Mouse (Mus musculus): Measurements from ENCODE around the gene Emc6. TPM values are rescaled to one million over a fixed set of nuclear protein-coding genes. Genes with fewer than 3 reads are reported as not detected.

Gene Emc6
- polyA plus RNA-seq, 1 experiment from 2014 or later = 132 TPM

GRCm38 (mm10) chr11:73199879-73200278 is 23.0 kb upstream of the Emc6 start:
- Histone ChIP-seq H3K27ac (replicated peaks) (peak overlapping the region; percentile 69; the same call in 1 of the 2 replicates), H3K4me2 (replicated peaks; ENCODE audit: low read depth) (peak overlapping the region; percentile 100), H3K9me3 (ENCODE audit: control insufficient read depth, low read length) (no peaks in the 10 kb centered on the region), H3K27me3 (ENCODE audit: control insufficient read depth, insufficient read depth, low read length) (no peaks in the 10 kb centered on the region), H3K9ac (ENCODE audit: low read length) (peak overlapping the region; percentile 83), H3K36me3 (ENCODE audit: control insufficient read depth, insufficient read depth, low read length) (no peaks in the 10 kb centered on the region), H3K4me1 (replicated peaks; ENCODE audit: control insufficient read depth, insufficient read depth) (peaks cover 3% of the 10 kb centered on the region; the same call in 1 of the 2 replicates), H3K4me3 (ENCODE audit: low read depth, low read length) (peak overlapping the region; percentile 74)
- WGBS = 2% methylated on average over 12 of the region's 12 CpGs
- DNase-seq (ENCODE audit: low spot score) (no peak), ATAC-seq (ENCODE audit: low FRiP score, low TSS enrichment) (no peak)
- TF ChIP-seq EP300 (optimal IDR thresholded peaks at IDR 0.05) (no peak), CTCF (IDR thresholded peaks at IDR 0.05; ENCODE audit: low read depth) (no peak)

DNA sequence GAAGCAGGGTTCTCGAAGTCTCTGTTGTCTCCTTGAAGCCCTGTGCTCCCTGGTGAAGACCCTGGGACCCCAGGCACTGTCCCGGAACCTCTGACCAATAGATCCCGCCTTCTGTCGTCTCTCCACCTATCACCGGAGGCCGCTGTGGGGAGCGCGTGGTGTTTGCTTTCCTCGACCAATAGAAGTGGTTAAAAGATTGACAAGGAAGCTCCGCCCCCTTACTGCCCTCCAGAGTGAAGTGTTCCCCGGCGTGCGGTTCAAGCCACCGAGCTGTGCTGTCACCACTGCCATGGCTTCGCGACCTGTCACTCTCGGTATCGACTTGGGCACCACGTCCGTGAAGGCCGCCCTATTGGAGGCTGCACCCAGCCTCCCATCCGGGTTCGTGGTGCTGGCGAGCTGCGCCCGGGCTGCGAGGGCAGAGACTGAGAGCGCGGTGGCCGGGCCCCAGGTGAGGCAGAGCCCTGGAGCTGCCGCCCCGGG is 22.4 kb upstream of the Emc6 start, which contains the start of gene Shpk:
TSS of gene Shpk (plus strand) at position 231 of the 483 bp plus-strand sequence.
- 0% methylated on average over 32 of the region's 32 CpGs for WGBS
- no peaks in the 10 kb centered on the region for H3K9me3 ChIP-seq (ENCODE audit: control insufficient read depth, low read length)
- H3K9ac ChIP-seq (ENCODE audit: low read length) = peak within 1 kb of the TSS; percentile 83
- TF ChIP-seq CTCF (IDR thresholded peaks at IDR 0.05; ENCODE audit: low read depth) = no peak; the same call in 1 of the 2 replicates
- ATAC-seq (ENCODE audit: low FRiP score, low TSS enrichment) (peak; percentile 97), DNase-seq (ENCODE audit: low spot score) (peak; percentile 94)
- H3K4me1 ChIP-seq (replicated peaks; ENCODE audit: control insufficient read depth, insufficient read depth) = peaks cover 3% of the 10 kb centered on the region; the same call in 1 of the 2 replicates
- H3K27ac ChIP-seq (replicated peaks) = peak within 1 kb of the TSS; percentile 69; the same call in 1 of the 2 replicates
- peak within 1 kb of the TSS; percentile 74 for H3K4me3 ChIP-seq (ENCODE audit: low read depth, low read length)
- H3K4me2 ChIP-seq (replicated peaks; ENCODE audit: low read depth) = peak within 1 kb of the TSS; percentile 100
- no peaks in the 10 kb centered on the region for H3K27me3 ChIP-seq (ENCODE audit: control insufficient read depth, insufficient read depth, low read length)
- H3K36me3 ChIP-seq (ENCODE audit: control insufficient read depth, insufficient read depth, low read length) = no peaks in the 10 kb centered on the region

GRCm38 (mm10) chr11:73198603-73199229 is 21.9 kb upstream of the Emc6 start, which contains the start of gene Ctns:
Gene Ctns, minus strand, starts transcription at chr11:73199042.
- peak within 1 kb of the TSS; percentile 100 for H3K4me2 ChIP-seq (replicated peaks; ENCODE audit: low read depth)
- under 1% methylated on average over 22 of the region's 22 CpGs for WGBS
- TF ChIP-seq EP300 (optimal IDR thresholded peaks at IDR 0.05) = no peak
- H3K27ac ChIP-seq (replicated peaks) = peak within 1 kb of the TSS; percentile 69; the same call in 1 of the 2 replicates
- peak within 1 kb of the TSS; percentile 83 for H3K9ac ChIP-seq (ENCODE audit: low read length)
- H3K9me3 ChIP-seq (ENCODE audit: control insufficient read depth, low read length) = no peaks in the 10 kb centered on the region
- H3K4me3 ChIP-seq (ENCODE audit: low read depth, low read length) = peak within 1 kb of the TSS; percentile 74
- no peaks in the 10 kb centered on the region for H3K36me3 ChIP-seq (ENCODE audit: control insufficient read depth, insufficient read depth, low read length)
- no peaks in the 10 kb centered on the region for H3K27me3 ChIP-seq (ENCODE audit: control insufficient read depth, insufficient read depth, low read length)
- ATAC-seq (ENCODE audit: low FRiP score, low TSS enrichment) (peak; percentile 97), DNase-seq (ENCODE audit: low spot score) (peak; percentile 86)
- H3K4me1 ChIP-seq (replicated peaks; ENCODE audit: control insufficient read depth, insufficient read depth) = peaks cover 3% of the 10 kb centered on the region; the same call in 1 of the 2 replicates

- no peaks in the 10 kb centered on the region for H3K9me3 ChIP-seq (ENCODE audit: control insufficient read depth, low read length)
- H3K4me3 ChIP-seq (ENCODE audit: low read depth, low read length) = peak overlapping the region; percentile 74
- no peaks in the 10 kb centered on the region for H3K27me3 ChIP-seq (ENCODE audit: control insufficient read depth, insufficient read depth, low read length)
- peak overlapping the region; percentile 83 for H3K9ac ChIP-seq (ENCODE audit: low read length)
- peak overlapping the region; percentile 100 for H3K4me2 ChIP-seq (replicated peaks; ENCODE audit: low read depth)
- ATAC-seq (ENCODE audit: low FRiP score, low TSS enrichment) (no peak), DNase-seq (ENCODE audit: low spot score) (no peak)
- H3K4me1 ChIP-seq (replicated peaks; ENCODE audit: control insufficient read depth, insufficient read depth) = peaks cover 3% of the 10 kb centered on the region; the same call in 1 of the 2 replicates
- no peaks in the 10 kb centered on the region for H3K36me3 ChIP-seq (ENCODE audit: control insufficient read depth, insufficient read depth, low read length)
- WGBS = 3% methylated on average over 1 of the region's 1 CpGs
- no peak overlapping the region for H3K27ac ChIP-seq (replicated peaks)
- TF ChIP-seq EP300 (optimal IDR thresholded peaks at IDR 0.05) = no peak
- no peak for TF ChIP-seq CTCF (IDR thresholded peaks at IDR 0.05; ENCODE audit: low read depth)
Measured at GRCm38 (mm10) chr11:73198190-73198589, 21.4 kb upstream of the Emc6 start.

- Histone ChIP-seq H3K27me3 (ENCODE audit: control insufficient read depth, insufficient read depth, low read length) (no peaks in the 10 kb centered on the region), H3K36me3 (ENCODE audit: control insufficient read depth, insufficient read depth, low read length) (peaks cover 3% of the 10 kb centered on the region; the same call in 1 of the 2 replicates), H3K4me2 (replicated peaks; ENCODE audit: low read depth) (no peak overlapping the region), H3K4me1 (replicated peaks; ENCODE audit: control insufficient read depth, insufficient read depth) (peaks cover 3% of the 10 kb centered on the region; the same call in 1 of the 2 replicates), H3K9me3 (ENCODE audit: control insufficient read depth, low read length) (no peaks in the 10 kb centered on the region), H3K9ac (ENCODE audit: low read length) (no peak overlapping the region), H3K4me3 (ENCODE audit: low read depth, low read length) (no peak overlapping the region), H3K27ac (replicated peaks) (no peak overlapping the region)
- TF ChIP-seq CTCF (IDR thresholded peaks at IDR 0.05; ENCODE audit: low read depth) = no peak
- no peak for TF ChIP-seq EP300 (optimal IDR thresholded peaks at IDR 0.05)
- DNase-seq (ENCODE audit: low spot score) (no peak), ATAC-seq (ENCODE audit: low FRiP score, low TSS enrichment) (no peak)
- WGBS = 65% methylated on average over 2 of the region's 2 CpGs
Measured at GRCm38 (mm10) chr11:73194444-73194843, 17.6 kb upstream of the Emc6 start.

DNA sequence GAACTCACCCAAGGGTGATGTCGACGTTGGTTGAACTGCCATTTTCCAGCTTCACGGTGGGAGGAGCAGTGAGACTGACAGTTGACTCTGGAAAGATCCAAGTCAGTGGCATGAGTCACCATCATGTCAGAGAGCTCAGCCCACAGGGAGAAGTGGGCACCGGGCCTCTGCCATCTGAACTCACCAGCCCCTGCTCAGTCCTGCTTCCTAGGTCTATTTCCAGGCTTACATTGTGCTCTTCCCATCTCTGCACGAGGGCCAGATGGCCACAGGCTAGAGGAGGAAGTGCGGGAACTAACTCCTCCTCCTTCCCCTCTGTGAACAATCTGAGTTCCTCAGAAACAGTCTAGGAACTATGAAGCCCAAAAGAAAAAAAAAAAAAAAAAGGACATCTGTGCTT is 16.2 kb upstream of the Emc6 start:
- no peaks in the 10 kb centered on the region for H3K9me3 ChIP-seq (ENCODE audit: control insufficient read depth, low read length)
- no peaks in the 10 kb centered on the region for H3K27me3 ChIP-seq (ENCODE audit: control insufficient read depth, insufficient read depth, low read length)
- peaks cover 3% of the 10 kb centered on the region; the same call in 1 of the 2 replicates for H3K36me3 ChIP-seq (ENCODE audit: control insufficient read depth, insufficient read depth, low read length)
- peaks cover 3% of the 10 kb centered on the region; the same call in 1 of the 2 replicates for H3K4me1 ChIP-seq (replicated peaks; ENCODE audit: control insufficient read depth, insufficient read depth)
- DNase-seq (ENCODE audit: low spot score) = no peak
- H3K27ac ChIP-seq (replicated peaks) = no peak overlapping the region
- TF ChIP-seq CTCF (IDR thresholded peaks at IDR 0.05; ENCODE audit: low read depth) (no peak), EP300 (optimal IDR thresholded peaks at IDR 0.05) (no peak)
- no peak overlapping the region for H3K4me2 ChIP-seq (replicated peaks; ENCODE audit: low read depth)
- 62% methylated on average over 6 of the region's 6 CpGs for WGBS
- H3K4me3 ChIP-seq (ENCODE audit: low read depth, low read length) = no peak overlapping the region
- ATAC-seq (ENCODE audit: low FRiP score, low TSS enrichment) = no peak
- H3K9ac ChIP-seq (ENCODE audit: low read length) = no peak overlapping the region
